Mouse (Mus musculus) liver, adult (tissue): Measurements from ENCODE around the gene Ftsj1.

Experiments used
- GATA4 ChIP-seq: IDR thresholded peaks from 2 replicates; pipeline ENCODE4 v1.6.1; 2014; ENCODE audit warnings: mild to moderate bottlenecking, low read length; ENCODE audit not compliant: insufficient replicate concordance

Gene Ftsj1

GRCm38 (mm10) chrX:8236704-8237103 lies 15.5 kb downstream of the Ftsj1 start:
- no peak for TF ChIP-seq GATA4

DNA sequence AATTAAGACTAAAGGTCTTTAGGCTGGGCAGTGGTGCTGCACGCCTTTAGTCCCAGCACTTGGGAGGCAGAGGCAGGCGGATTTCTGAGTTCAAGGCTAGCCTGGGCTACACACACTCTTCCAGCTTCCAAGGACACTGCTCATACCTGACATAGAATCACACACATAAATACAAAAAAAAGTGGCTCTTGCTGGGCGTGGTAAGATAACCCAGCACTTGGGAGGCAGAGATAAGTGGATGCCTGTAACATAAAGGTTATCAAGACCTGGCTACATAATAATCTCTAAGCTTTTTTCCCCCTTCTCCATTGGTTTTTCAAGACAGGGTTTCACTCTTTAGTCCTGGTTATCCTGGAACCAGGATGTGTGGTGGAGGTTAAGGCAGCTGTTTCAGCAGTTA lies 18.6 kb downstream of the Ftsj1 start:
- TF ChIP-seq GATA4: no peak

GRCm38 (mm10) chrX:8230272-8230671 lies 21.9 kb downstream of the Ftsj1 start:
- TF ChIP-seq GATA4: no peak

- no peak for TF ChIP-seq GATA4
Measured at GRCm38 (mm10) chrX:8223473-8223872, 28.7 kb downstream of the Ftsj1 start.

- no peak for TF ChIP-seq GATA4
Measured at GRCm38 (mm10) chrX:8222678-8223421, 29.4 kb downstream of the Ftsj1 start.

DNA sequence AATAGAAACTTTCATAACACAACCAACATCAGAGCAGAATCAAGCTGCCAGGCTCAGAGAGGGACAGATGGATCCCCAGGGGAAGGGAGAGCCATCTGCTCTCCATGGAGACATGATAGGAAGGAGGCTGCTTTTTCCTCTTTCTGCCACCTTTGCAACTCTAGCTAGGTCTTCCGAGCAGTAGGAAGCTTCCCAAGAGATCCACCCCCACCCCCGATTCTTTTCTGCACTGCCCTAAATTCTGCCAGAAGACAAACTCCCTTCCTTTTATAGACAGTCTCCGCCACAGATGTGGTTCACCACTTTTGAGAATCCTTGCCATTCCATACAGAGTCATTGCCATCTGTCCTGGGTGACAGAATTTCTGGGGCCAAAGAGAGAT lies 29.9 kb downstream of the Ftsj1 start:
- TF ChIP-seq GATA4: no peak

DNA sequence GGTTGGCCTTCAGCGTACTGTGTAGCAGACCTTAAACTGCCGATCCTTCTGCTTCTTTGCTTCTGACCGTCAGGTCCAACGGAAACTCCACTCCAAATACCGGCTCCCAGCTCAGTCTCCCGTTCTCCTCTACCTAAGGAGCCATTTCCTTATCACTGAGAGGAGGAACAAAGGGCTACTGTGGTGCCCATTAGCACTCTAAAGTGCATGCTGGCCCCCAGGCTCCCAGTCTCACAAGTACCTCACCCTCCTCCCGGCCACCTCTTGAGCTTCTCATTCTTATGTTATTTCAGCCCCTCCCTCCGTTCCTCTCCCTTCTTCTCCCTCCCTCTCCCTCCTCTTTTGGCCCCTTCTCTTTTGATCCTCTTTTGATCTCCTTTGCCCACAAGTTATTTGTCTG lies 32.6 kb downstream of the Ftsj1 start:
- TF ChIP-seq GATA4: no peak

GRCm38 (mm10) chrX:8218114-8218513 lies 34.1 kb downstream of the Ftsj1 start:
- no peak for TF ChIP-seq GATA4

DNA sequence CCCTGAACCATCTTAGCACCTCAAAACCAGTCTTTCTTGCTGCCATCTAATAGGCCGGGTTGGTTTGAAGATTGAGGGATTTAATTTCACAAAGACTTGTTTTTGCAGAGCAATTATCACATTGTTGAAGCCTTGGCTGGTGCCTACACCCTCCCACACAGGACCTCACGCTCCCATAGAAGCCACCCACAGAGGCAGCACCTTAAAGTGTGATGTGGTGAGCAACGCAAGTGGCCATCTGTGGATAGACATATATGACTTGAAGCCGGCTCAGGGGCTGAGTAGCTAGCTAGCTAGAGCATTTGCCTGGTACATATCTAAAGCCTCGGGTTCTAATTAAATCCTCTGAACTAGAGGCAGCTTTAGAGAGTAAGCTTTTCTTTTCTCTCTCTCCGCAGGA lies 34.8 kb downstream of the Ftsj1 start:
- no peak for TF ChIP-seq GATA4

DNA sequence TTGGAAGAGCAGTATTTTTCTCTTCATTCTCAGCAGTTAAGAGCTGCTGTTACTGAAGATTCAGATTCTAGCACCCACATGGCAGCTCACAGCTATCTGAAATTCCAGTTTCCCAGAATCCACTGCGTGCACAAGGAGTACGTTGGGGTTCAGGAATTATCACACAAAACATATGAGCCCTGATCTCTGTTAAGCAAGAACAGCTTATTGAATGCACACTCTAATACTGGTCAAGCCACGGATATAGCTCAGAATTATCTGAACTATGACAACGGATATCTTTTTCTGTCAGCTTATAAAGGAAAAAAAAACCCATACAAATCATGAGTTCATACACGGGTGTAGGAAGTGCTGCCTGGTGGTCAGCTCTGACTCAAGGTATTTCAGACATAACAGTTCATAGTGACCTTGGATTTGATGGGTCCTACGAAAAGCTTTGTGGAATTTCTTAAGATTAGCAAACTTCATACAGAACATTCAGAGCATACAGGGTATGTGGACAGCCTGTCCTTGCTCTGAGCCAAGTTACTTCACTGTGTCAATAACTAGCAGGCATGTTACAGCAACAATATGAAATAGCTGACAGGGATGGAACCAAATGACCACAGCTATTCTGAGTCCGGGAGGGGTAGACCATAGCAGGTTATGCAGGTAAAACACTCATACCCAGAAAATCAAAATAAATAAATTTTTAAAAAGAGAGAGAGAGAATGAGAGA lies 40.6 kb downstream of the Ftsj1 start:
- TF ChIP-seq GATA4: no peak

DNA sequence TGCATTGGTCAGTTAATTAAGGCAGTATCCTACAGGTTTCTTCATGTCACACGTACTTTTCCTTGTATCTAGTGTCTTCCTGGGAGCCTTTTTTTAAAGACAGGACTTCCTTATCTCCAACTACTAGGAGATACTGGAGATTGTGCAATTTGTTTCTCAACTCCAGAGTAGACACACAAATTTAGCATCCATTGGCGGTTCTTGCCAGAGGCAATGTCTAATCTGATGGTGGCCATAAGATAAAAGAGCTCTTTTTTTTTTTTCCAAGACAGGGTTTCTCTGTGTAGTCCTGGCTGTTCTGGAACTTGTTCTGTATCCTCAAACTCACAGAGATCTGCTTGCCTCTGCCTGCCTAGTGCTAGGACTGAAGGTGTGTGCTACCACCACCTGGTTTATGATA lies 42.5 kb downstream of the Ftsj1 start:
- TF ChIP-seq GATA4: no peak

DNA sequence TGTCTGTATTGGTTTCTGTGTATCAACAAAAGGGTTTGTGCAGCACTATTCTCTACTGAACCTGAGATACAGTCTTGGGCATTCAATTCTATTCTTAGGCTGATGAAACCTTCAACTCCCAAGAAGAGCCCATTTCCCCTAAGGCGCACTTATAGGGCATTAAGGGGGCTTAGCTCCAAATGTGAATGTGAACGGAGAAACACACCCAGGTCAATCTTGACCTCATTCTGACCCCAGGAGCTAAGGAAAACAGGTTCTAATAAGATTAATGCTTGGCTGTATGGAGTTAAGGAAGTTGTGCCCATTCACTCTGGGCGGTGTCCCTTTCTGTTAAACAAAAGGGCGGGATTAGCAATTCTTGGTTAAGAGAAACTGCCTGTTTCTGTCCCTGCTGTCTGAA lies 45.0 kb downstream of the Ftsj1 start:
- TF ChIP-seq GATA4: no peak

- TF ChIP-seq GATA4: no peak
Measured at GRCm38 (mm10) chrX:8206694-8207197, 45.5 kb downstream of the Ftsj1 start.

DNA sequence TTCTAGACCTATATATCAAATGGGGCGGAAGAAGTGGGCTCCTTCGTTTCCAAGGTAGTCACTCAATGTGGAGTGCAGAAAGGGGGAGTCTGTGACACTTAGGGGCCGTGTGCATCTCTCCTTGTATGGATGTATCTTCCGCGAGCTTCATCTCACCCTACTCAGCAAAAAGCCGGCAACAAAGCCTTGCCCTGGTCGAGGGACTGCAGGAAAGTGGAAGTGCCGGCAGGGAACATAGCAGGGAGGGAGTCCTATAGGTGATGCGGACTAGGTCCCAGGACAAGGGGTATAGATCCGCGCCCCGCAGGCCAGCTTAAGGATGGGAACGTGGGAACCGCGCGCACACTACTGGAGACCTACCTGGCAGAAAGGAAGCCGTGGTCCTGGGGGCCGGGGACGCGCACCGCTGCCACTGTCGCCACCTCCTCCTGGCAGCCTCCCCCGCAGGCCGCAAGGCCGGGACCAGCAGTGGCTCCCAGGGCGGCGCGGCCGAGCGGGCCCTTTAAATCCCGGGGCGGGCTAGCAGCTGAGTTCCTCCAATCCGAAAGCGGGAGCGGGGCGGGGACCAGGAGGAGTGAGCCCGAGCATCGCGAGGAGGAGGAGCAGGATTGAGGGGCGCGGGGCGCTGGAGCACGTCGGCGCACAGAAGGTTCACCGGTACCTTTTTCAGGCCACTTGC lies 46.1 kb downstream of the Ftsj1 start, which contains the start of gene Porcn:
Gene Porcn, minus strand, starts transcription at position 511 of the 679 bp plus-strand sequence.
- no peak for TF ChIP-seq GATA4

DNA sequence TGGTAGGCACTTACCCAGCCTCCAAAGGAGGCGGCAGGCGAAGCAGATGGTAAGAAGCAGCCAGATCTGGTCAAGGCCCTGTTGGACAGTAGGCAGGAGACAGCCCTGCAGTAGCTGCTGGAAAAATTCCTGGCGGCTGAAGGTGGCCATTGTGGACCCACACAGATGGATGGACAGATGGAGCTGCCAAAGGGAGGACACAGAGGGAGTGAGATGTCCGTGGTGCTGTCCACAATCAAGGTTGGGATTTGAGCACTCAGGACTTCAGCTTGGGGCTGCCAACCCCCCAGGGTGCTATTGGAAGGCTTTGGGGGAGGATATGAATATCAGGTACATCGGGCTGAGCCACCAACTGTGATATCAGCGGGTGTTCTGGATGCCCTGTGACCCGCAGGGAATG lies 46.7 kb downstream of the Ftsj1 start:
- TF ChIP-seq GATA4: no peak

DNA sequence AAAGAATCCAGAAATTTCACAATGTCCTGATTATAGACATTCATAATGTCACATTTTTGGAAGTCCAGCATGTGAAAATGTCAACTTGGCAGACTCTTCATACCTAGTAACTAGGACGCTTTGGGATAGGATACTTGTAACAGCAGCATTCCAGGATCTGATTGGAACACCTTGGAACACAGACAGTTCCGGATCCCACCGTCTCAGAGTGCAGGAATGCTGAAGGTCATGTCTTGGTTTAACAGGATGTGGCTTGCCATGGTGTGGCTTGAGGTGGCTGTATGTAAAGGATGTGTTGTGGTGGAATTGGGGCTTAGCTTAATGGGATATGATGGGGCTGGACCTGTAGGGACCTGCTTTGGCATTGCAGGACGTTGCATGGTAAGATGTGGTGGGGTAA lies 47.1 kb downstream of the Ftsj1 start:
- TF ChIP-seq GATA4: no peak

- TF ChIP-seq GATA4: no peak
Measured at GRCm38 (mm10) chrX:8204076-8204475, 48.1 kb downstream of the Ftsj1 start.

DNA sequence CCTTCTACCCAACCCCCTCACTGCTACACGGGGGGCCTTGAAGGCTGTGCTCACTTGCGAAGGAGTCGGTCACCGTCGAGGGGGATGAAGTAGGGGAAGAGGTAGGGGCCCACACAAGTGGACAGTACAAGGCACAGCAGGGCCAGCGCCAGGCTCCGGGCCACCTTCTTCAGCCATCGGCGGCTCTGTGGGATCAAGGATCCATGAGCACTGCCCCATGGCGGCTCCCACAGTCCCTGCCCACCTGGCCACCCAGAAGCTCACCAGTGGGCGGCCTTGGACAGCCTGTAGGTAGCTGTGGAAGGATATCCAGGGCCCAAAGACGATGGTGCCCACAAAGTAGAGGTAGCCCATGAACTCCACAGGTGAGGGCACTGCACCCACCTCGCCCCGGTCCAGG lies 49.1 kb downstream of the Ftsj1 start:
- TF ChIP-seq GATA4: no peak
